Mouse (Mus musculus): ENCODE measurements around the gene Hnrnpc. TPM values are rescaled to one million over a fixed set of nuclear protein-coding genes. Genes with fewer than 3 reads are reported as not detected.

The Hnrnpc gene
- polyA plus RNA-seq, 1 experiment from 2014 or later, result 898 TPM

- peaks cover 16% of the 10 kb centered on the region for H3K4me1 ChIP-seq
- peak; percentile 83 for DNase-seq (ENCODE audit: low spot score)
- no peaks in the 10 kb centered on the region for H3K36me3 ChIP-seq
- H3K9me3 ChIP-seq (replicated peaks), result no peaks in the 10 kb centered on the region
- peaks cover 23% of the 10 kb centered on the region for H3K27me3 ChIP-seq (ENCODE audit: low read depth, poor library complexity, severe bottlenecking)
- 1% methylated on average over 38 of the region's 38 CpGs for WGBS
- H3K4me3 ChIP-seq, result peak overlapping the region; percentile 60
- peak overlapping the region; percentile 91 for H3K27ac ChIP-seq
Measured at GRCm38 (mm10) chr14:52118823-52119608, 15.2 kb upstream of the Hnrnpc start.

GRCm38 (mm10) chr14:52118456-52118822, 14.6 kb upstream of the Hnrnpc start:
- no peak for DNase-seq (ENCODE audit: low spot score)
- 34% methylated on average over 8 of the region's 8 CpGs for WGBS
- peaks cover 16% of the 10 kb centered on the region for H3K4me1 ChIP-seq
- no peaks in the 10 kb centered on the region for H3K9me3 ChIP-seq (replicated peaks)
- H3K27ac ChIP-seq, result peak overlapping the region; percentile 91
- peak overlapping the region; percentile 60 for H3K4me3 ChIP-seq
- no peaks in the 10 kb centered on the region for H3K36me3 ChIP-seq
- peaks cover 23% of the 10 kb centered on the region for H3K27me3 ChIP-seq (ENCODE audit: low read depth, poor library complexity, severe bottlenecking)

- H3K4me3 ChIP-seq, result no peak overlapping the region
- 94% methylated on average over 5 of the region's 5 CpGs for WGBS
- H3K27ac ChIP-seq, result no peak overlapping the region
- peaks cover 23% of the 10 kb centered on the region for H3K27me3 ChIP-seq (ENCODE audit: low read depth, poor library complexity, severe bottlenecking)
- no peaks in the 10 kb centered on the region for H3K36me3 ChIP-seq
- peaks cover 16% of the 10 kb centered on the region for H3K4me1 ChIP-seq
- no peak for DNase-seq (ENCODE audit: low spot score)
- H3K9me3 ChIP-seq (replicated peaks), result no peaks in the 10 kb centered on the region
Measured at GRCm38 (mm10) chr14:52117241-52117640, 13.4 kb upstream of the Hnrnpc start.

GRCm38 (mm10) chr14:52114101-52114500, 10.3 kb upstream of the Hnrnpc start:
- WGBS, result 74% methylated on average over 1 of the region's 1 CpGs
- DNase-seq (ENCODE audit: low spot score), result no peak
- Histone ChIP-seq H3K27me3 (ENCODE audit: low read depth, poor library complexity, severe bottlenecking) (no peaks in the 10 kb centered on the region), H3K27ac (no peak overlapping the region), H3K4me1 (peaks cover 8% of the 10 kb centered on the region), H3K9me3 (replicated peaks) (no peaks in the 10 kb centered on the region), H3K36me3 (no peaks in the 10 kb centered on the region), H3K4me3 (no peak overlapping the region)

- Histone ChIP-seq H3K36me3 (no peaks in the 10 kb centered on the region), H3K4me3 (no peak within 1 kb of the TSS), H3K4me1 (peaks cover 7% of the 10 kb centered on the region; the same call in 1 of the 2 replicates), H3K27ac (no peak within 1 kb of the TSS), H3K9me3 (replicated peaks) (no peaks in the 10 kb centered on the region), H3K27me3 (ENCODE audit: low read depth, poor library complexity, severe bottlenecking) (no peaks in the 10 kb centered on the region)
- WGBS, result 79% methylated on average over 4 of the region's 4 CpGs
- DNase-seq (ENCODE audit: low spot score), result no peak
Measured at GRCm38 (mm10) chr14:52110346-52110745, 6.5 kb upstream of the Hnrnpc start, which contains the start of gene Rpgrip1. Rpgrip1 (plus strand) TSS chr14:52110704.

GRCm38 (mm10) chr14:52108025-52108424, 4.2 kb upstream of the Hnrnpc start:
- no peak for DNase-seq (ENCODE audit: low spot score)
- Histone ChIP-seq H3K27me3 (ENCODE audit: low read depth, poor library complexity, severe bottlenecking) (no peaks in the 10 kb centered on the region), H3K36me3 (no peaks in the 10 kb centered on the region), H3K9me3 (replicated peaks) (no peaks in the 10 kb centered on the region), H3K4me3 (no peak overlapping the region), H3K4me1 (peaks cover 10% of the 10 kb centered on the region; the same call in 1 of the 2 replicates), H3K27ac (no peak overlapping the region)
- WGBS, result 82% methylated on average over 2 of the region's 2 CpGs

- Histone ChIP-seq H3K27ac (peak overlapping the region; percentile 30; the same call in 1 of the 2 replicates), H3K4me3 (no peak overlapping the region), H3K9me3 (replicated peaks) (no peaks in the 10 kb centered on the region), H3K27me3 (ENCODE audit: low read depth, poor library complexity, severe bottlenecking) (no peaks in the 10 kb centered on the region), H3K36me3 (peaks cover 7% of the 10 kb centered on the region), H3K4me1 (peaks cover 17% of the 10 kb centered on the region; the same call in 1 of the 2 replicates)
- no peak for DNase-seq (ENCODE audit: low spot score)
- WGBS, result 30% methylated on average over 10 of the region's 10 CpGs
Measured at GRCm38 (mm10) chr14:52106741-52107140, 2.9 kb upstream of the Hnrnpc start.

GRCm38 (mm10) chr14:52105308-52105707, 1.5 kb upstream of the Hnrnpc start:
- H3K36me3 ChIP-seq, result peaks cover 19% of the 10 kb centered on the region
- H3K4me3 ChIP-seq, result no peak overlapping the region
- no peak overlapping the region for H3K27ac ChIP-seq
- no peak for DNase-seq (ENCODE audit: low spot score)
- H3K9me3 ChIP-seq (replicated peaks), result no peaks in the 10 kb centered on the region
- WGBS, result 78% methylated on average over 2 of the region's 2 CpGs
- no peaks in the 10 kb centered on the region for H3K27me3 ChIP-seq (ENCODE audit: low read depth, poor library complexity, severe bottlenecking)
- H3K4me1 ChIP-seq, result peaks cover 28% of the 10 kb centered on the region

GRCm38 (mm10) chr14:52104677-52105285, 953 bp upstream of the Hnrnpc start:
- no peaks in the 10 kb centered on the region for H3K27me3 ChIP-seq (ENCODE audit: low read depth, poor library complexity, severe bottlenecking)
- DNase-seq (ENCODE audit: low spot score), result no peak
- H3K27ac ChIP-seq, result peak overlapping the region; percentile 88
- H3K4me1 ChIP-seq, result peaks cover 28% of the 10 kb centered on the region
- H3K36me3 ChIP-seq, result peaks cover 24% of the 10 kb centered on the region
- no peaks in the 10 kb centered on the region for H3K9me3 ChIP-seq (replicated peaks)
- peak overlapping the region; percentile 76 for H3K4me3 ChIP-seq
- 39% methylated on average over 7 of the region's 7 CpGs for WGBS

GRCm38 (mm10) chr14:52103474-52103855, 363 bp downstream of the Hnrnpc start:
- no peaks in the 10 kb centered on the region for H3K27me3 ChIP-seq (ENCODE audit: low read depth, poor library complexity, severe bottlenecking)
- DNase-seq (ENCODE audit: low spot score), result no peak
- H3K9me3 ChIP-seq (replicated peaks), result no peaks in the 10 kb centered on the region
- H3K4me1 ChIP-seq, result peaks cover 28% of the 10 kb centered on the region
- under 1% methylated on average over 30 of the region's 30 CpGs for WGBS
- H3K4me3 ChIP-seq, result peak overlapping the region; percentile 76
- peak overlapping the region; percentile 96 for H3K27ac ChIP-seq
- peaks cover 35% of the 10 kb centered on the region for H3K36me3 ChIP-seq

- H3K4me3 ChIP-seq, result peak overlapping the region; percentile 76
- no peaks in the 10 kb centered on the region for H3K27me3 ChIP-seq (ENCODE audit: low read depth, poor library complexity, severe bottlenecking)
- 80% methylated on average over 1 of the region's 1 CpGs for WGBS
Measured at GRCm38 (mm10) chr14:52101285-52102157, 2.3 kb downstream of the Hnrnpc start.

GRCm38 (mm10) chr14:52100170-52100960, 3.5 kb downstream of the Hnrnpc start:
- Histone ChIP-seq H3K27me3 (ENCODE audit: low read depth, poor library complexity, severe bottlenecking) (no peaks in the 10 kb centered on the region), H3K4me1 (peaks cover 21% of the 10 kb centered on the region), H3K36me3 (peaks cover 58% of the 10 kb centered on the region), H3K4me3 (no peak overlapping the region), H3K9me3 (replicated peaks) (no peaks in the 10 kb centered on the region), H3K27ac (no peak overlapping the region)
- no peak for DNase-seq (ENCODE audit: low spot score)
- WGBS, result 83% methylated on average over 5 of the region's 5 CpGs

More at GRCm38 (mm10) chr14:52101285-52102157, 2.3 kb downstream of the Hnrnpc start:
- DNase-seq (ENCODE audit: low spot score), result no peak
- Histone ChIP-seq H3K9me3 (replicated peaks) (no peaks in the 10 kb centered on the region), H3K36me3 (peaks cover 46% of the 10 kb centered on the region), H3K27ac (no peak overlapping the region), H3K4me1 (peaks cover 22% of the 10 kb centered on the region)
